Mouse (Mus musculus) neural tube, embryonic 12.5 days (tissue): ENCODE data around the gene Ppp1r16b. TPM values are rescaled to one million over a fixed set of nuclear protein-coding genes. Genes with fewer than 3 reads are reported as not detected.

Source experiments
- ATAC-seq: fragments of 200-750 bp; cut with Nextera tagmentation; 2 replicates; pipeline ENCODE4 v1.8.0; 2017; ENCODE audit warnings: low read depth, mild to moderate bottlenecking, moderate TSS enrichment, moderate library complexity; ENCODE audit not compliant: low FRiP score
- H3K27ac ChIP-seq: fragments of 300-500 bp; sonication (generic); 2 replicates; pipeline ENCODE4 v1.5.1; 2016
- H3K27me3 ChIP-seq: fragments of 300-500 bp; sonication (generic); replicated peaks from 2 replicates; pipeline ENCODE4 v1.6.1; 2016; ENCODE audit warnings: mild to moderate bottlenecking
- H3K36me3 ChIP-seq: fragments of 300-500 bp; sonication (generic); 2 replicates; pipeline ENCODE4 v1.6.1; 2016; ENCODE audit warnings: mild to moderate bottlenecking
- H3K4me1 ChIP-seq: fragments of 300-500 bp; sonication (generic); 2 replicates; pipeline ENCODE4 v1.6.1; 2016
- H3K4me2 ChIP-seq: fragments of 300-500 bp; sonication (generic); replicated peaks from 2 replicates; pipeline ENCODE4 v1.6.1; 2016; ENCODE audit warnings: mild to moderate bottlenecking
- H3K4me3 ChIP-seq: fragments of 300-500 bp; sonication (generic); 2 replicates; pipeline ENCODE4 v1.5.1; 2016
- H3K9ac ChIP-seq: fragments of 300-500 bp; sonication (generic); 2 replicates; pipeline ENCODE4 v1.6.1; 2016; ENCODE audit warnings: mild to moderate bottlenecking
- H3K9me3 ChIP-seq: fragments of 300-500 bp; sonication (generic); 2 replicates; pipeline ENCODE4 v1.6.1; 2016; ENCODE audit warnings: mild to moderate bottlenecking
- WGBS: fragments of 180-500 bp; shearing (Covaris S2); methylation state at CpG from one replicate; pipeline ENCODE4 v1.1.7; 2016; 5-methylcytosine and 5-hydroxymethylcytosine counted together
- microRNA counts: library from miRNA; unstranded; fragments of <30 nt; microRNA quantifications from one replicate; lab custom pipeline; 2017
- microRNA-seq: library from miRNA; unstranded; fragments of <30 nt; microRNA quantifications from one replicate; pipeline ENCODE4, GENCODE M21; 2017
- polyA plus RNA-seq: library from polyadenylated mRNA; unstranded; fragments of >200 nt; fragmentation: Nextera tagmentation; extraction: Ambion mirVana; gene quantifications from 2 replicates; pipeline ENCODE4 v1.2.1, GENCODE M21; 2016

The Ppp1r16b gene
- polyA plus RNA-seq, 1 experiment from 2014 or later = 4.5 TPM

DNA sequence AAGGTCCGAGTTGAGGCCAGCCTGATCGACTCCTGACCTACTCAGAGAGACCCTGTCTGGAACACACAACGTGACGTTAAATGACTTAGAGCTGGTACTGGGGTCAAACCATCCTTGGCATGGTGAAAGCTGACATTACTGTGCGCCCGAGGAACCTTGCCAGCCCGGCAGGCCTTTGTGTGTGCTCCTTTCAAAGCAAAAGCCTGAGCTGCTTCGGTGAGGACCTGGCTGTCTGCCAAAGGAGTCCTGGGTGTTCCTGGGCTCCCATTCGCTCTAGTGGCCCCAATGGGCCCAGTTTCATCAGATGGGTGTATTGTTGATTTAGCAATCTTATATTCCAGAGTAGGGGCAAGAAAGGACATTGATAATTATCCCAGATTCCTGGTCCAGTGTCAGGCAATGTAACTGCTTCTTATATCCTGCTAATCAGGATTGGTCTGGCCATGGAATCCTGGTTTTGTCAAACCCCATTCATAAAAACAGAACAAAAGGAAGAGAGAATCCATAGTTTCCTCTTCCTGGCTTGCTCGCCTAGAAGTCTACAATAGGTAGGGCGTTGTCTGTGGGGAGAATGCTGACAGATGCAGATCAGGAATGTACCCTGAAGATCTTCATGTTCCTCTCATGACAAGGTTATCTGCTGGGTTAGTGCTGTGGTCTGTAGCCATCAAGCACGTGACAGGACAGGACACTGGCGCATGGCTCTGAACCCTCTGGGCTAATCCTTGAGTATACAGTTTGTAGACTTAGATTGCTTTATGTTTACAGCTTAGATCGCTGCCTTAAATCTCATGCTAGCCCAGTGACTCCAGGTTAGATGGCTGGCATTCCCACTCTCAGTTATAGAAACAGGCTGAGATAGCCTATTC lies 122.0 kb downstream of the Ppp1r16b start:
- ATAC-seq = no peak
- 87% methylated on average over 14 of the region's 14 CpGs for WGBS
- Histone ChIP-seq H3K9me3 (no peaks in the 10 kb centered on the region), H3K36me3 (peaks cover 36% of the 10 kb centered on the region), H3K4me2 (no peak overlapping the region), H3K27ac (no peak overlapping the region), H3K27me3 (no peaks in the 10 kb centered on the region), H3K4me1 (peaks cover 6% of the 10 kb centered on the region; the same call in 1 of the 2 replicates), H3K9ac (no peak overlapping the region), H3K4me3 (no peak overlapping the region)

- peaks cover 8% of the 10 kb centered on the region for H3K4me1 ChIP-seq
- peak within 1 kb of the TSS; percentile 67 for H3K4me3 ChIP-seq
- peak within 1 kb of the TSS; percentile 64 for H3K9ac ChIP-seq
- H3K27ac ChIP-seq = peak within 1 kb of the TSS; percentile 50; the same call in 1 of the 2 replicates
- H3K4me2 ChIP-seq = peak within 1 kb of the TSS; percentile 63
- no peaks in the 10 kb centered on the region for H3K36me3 ChIP-seq
- WGBS = 0% methylated on average over 33 of the region's 33 CpGs
- H3K9me3 ChIP-seq = no peaks in the 10 kb centered on the region
- peak; percentile 100 for ATAC-seq
- H3K27me3 ChIP-seq = no peaks in the 10 kb centered on the region
Observed at GRCm38 (mm10) chr2:158794494-158795004, 129.4 kb downstream of the Ppp1r16b start, which contains the start of gene Dhx35. Gene Dhx35 (plus strand): TSS chr2:158794807.

DNA sequence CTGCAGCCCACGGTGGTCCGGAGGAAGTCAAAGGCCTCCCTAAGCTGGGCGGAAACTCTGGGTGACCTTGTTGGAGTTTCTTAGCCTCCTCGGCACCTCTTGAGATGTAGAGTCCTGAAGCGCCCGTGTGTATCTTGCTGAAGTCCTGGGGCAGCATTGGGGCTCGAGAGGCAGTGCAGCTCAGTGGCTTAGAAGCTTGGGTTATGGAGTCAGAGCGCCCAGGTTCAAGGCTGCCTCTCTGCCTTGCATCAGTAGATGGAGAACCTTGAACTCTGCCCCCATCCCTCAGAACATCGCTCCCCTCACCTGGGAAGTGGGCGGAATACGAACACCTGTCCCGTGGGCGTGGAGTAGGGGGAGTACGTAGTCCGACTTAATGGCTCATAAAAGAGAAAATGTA lies 129.8 kb downstream of the Ppp1r16b start:
- 0 out of 2 replicates have a peak, but pooled peaks cover 2% of the 10 kb centered on the region for H3K9me3 ChIP-seq
- no peak for ATAC-seq
- H3K4me2 ChIP-seq = peak overlapping the region; percentile 63
- H3K36me3 ChIP-seq = 0 out of 2 replicates have a peak, but pooled peaks cover 2% of the 10 kb centered on the region
- peak overlapping the region; percentile 64 for H3K9ac ChIP-seq
- H3K4me3 ChIP-seq = peak overlapping the region; percentile 67
- H3K27ac ChIP-seq = 0 out of 2 replicates have a peak overlapping the region, but pooled peaks have one; percentile 46
- WGBS = 11% methylated on average over 15 of the region's 15 CpGs
- peaks cover 8% of the 10 kb centered on the region for H3K4me1 ChIP-seq
- no peaks in the 10 kb centered on the region for H3K27me3 ChIP-seq

DNA sequence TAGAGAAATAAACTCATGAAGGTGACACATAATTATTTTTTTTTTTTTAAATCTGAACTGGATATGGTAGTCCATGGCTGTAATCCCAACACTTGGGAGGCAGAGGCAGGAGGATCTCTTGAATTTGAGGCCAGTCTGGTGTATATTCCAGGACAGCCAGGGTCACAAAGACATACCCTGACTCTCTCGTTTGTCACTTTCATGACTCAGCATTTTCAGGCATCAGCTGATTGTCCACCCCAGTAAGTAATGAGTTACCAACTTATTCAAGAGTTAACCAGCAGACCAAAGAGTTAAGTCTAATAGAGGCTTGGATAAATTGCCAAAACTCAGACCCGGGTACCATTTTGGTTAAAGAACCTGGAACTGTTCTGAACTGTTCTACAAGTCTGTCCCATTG lies 130.7 kb downstream of the Ppp1r16b start:
- H3K27me3 ChIP-seq = no peaks in the 10 kb centered on the region
- H3K27ac ChIP-seq = no peak overlapping the region
- 0 out of 2 replicates have a peak, but pooled peaks cover 6% of the 10 kb centered on the region for H3K36me3 ChIP-seq
- WGBS = 81% methylated on average over 2 of the region's 2 CpGs
- no peak overlapping the region for H3K4me2 ChIP-seq
- 0 out of 2 replicates have a peak, but pooled peaks cover 4% of the 10 kb centered on the region for H3K9me3 ChIP-seq
- ATAC-seq = no peak
- H3K4me3 ChIP-seq = no peak overlapping the region
- no peak overlapping the region for H3K9ac ChIP-seq
- peaks cover 8% of the 10 kb centered on the region for H3K4me1 ChIP-seq

- Histone ChIP-seq H3K4me3 (no peak overlapping the region), H3K27me3 (no peaks in the 10 kb centered on the region), H3K27ac (no peak overlapping the region), H3K9ac (no peak overlapping the region), H3K36me3 (peaks cover 23% of the 10 kb centered on the region), H3K9me3 (0 out of 2 replicates have a peak, but pooled peaks cover 4% of the 10 kb centered on the region), H3K4me2 (no peak overlapping the region), H3K4me1 (no peaks in the 10 kb centered on the region; the same call in 1 of the 2 replicates)
- 46% methylated on average over 4 of the region's 4 CpGs for WGBS
- no peak for ATAC-seq
Observed at GRCm38 (mm10) chr2:158799328-158799727, 134.1 kb downstream of the Ppp1r16b start.

DNA sequence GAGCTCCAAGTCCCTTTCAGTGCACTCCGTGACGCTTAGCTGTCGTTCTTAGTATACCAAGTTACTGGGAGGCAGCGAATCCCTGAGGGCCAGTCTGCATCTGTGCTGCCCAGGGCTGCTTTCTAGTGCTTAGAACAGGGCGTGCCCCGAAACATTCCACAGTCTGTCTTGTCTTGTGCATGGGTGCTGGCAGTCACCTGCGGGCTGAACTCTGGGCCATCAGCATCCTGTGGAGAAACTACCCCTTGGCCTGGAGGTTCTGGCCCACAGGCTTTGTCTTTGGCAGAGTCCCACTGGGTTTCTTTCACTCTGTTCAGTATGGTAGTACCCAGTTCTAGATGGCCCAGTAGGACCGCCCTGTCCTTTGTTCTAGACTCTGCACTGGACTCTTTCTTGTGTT lies 135.6 kb downstream of the Ppp1r16b start:
- Histone ChIP-seq H3K4me1 (no peaks in the 10 kb centered on the region), H3K36me3 (peaks cover 29% of the 10 kb centered on the region), H3K4me3 (no peak overlapping the region), H3K9me3 (0 out of 2 replicates have a peak, but pooled peaks cover 4% of the 10 kb centered on the region), H3K9ac (no peak overlapping the region), H3K27me3 (no peaks in the 10 kb centered on the region), H3K27ac (no peak overlapping the region), H3K4me2 (no peak overlapping the region)
- ATAC-seq = no peak
- WGBS = 94% methylated on average over 8 of the region's 8 CpGs

GRCm38 (mm10) chr2:158803575-158803974 lies 138.4 kb downstream of the Ppp1r16b start:
- ATAC-seq = no peak
- H3K4me2 ChIP-seq = no peak overlapping the region
- H3K27me3 ChIP-seq = no peaks in the 10 kb centered on the region
- H3K36me3 ChIP-seq = peaks cover 36% of the 10 kb centered on the region
- H3K4me3 ChIP-seq = no peak overlapping the region
- H3K9me3 ChIP-seq = 0 out of 2 replicates have a peak, but pooled peaks cover 4% of the 10 kb centered on the region
- H3K4me1 ChIP-seq = no peaks in the 10 kb centered on the region
- WGBS = 91% methylated on average over 8 of the region's 8 CpGs
- H3K9ac ChIP-seq = no peak overlapping the region
- H3K27ac ChIP-seq = no peak overlapping the region

- no peaks in the 10 kb centered on the region for H3K4me1 ChIP-seq
- H3K4me2 ChIP-seq = no peak overlapping the region
- H3K9me3 ChIP-seq = no peaks in the 10 kb centered on the region
- no peak overlapping the region for H3K4me3 ChIP-seq
- no peak overlapping the region for H3K9ac ChIP-seq
- H3K27ac ChIP-seq = no peak overlapping the region
- H3K36me3 ChIP-seq = peaks cover 32% of the 10 kb centered on the region
- no peaks in the 10 kb centered on the region for H3K27me3 ChIP-seq
- ATAC-seq = no peak
Observed at GRCm38 (mm10) chr2:158815686-158816085, 150.5 kb downstream of the Ppp1r16b start.

MicroRNA genes within 50 kb of the gene (microRNA counts, 519-probe panel; counts per million panel counts)
- microRNA mmu-miR-3474 (lab: Ali Mortazavi, UCI) = 342 counts per million, percentile 67 among the panel's probes with 10 or more counts

Small RNAs within 50 kb of the gene (microRNA-seq; reads per million reads assigned to microRNA genes)
- gene Gm26141 (not detected), gene Mir3474 (3.9 reads per million, percentile 11 among the genes with 10 or more reads in this experiment)

Other genes starting within 250 kb of the Ppp1r16b start
- gene Adig, start 162.8 kb upstream of the Ppp1r16b start, polyA plus RNA-seq = not detected in 2 replicates
- 0.25 and 0.52 TPM in 2 replicates for gene Arhgap40, start 152.6 kb upstream of the Ppp1r16b start, polyA plus RNA-seq
- 3.5 and 4.4 TPM in 2 replicates for gene Slc32a1, start 54.6 kb upstream of the Ppp1r16b start, polyA plus RNA-seq
- gene Actr5, start 40.5 kb upstream of the Ppp1r16b start, polyA plus RNA-seq = 20.3 and 20.5 TPM in 2 replicates
- 29.2 and 30.9 TPM in 2 replicates for gene Fam83d, start 102.7 kb downstream of the Ppp1r16b start, polyA plus RNA-seq
- 15.9 and 16.3 TPM in 2 replicates for gene Dhx35, start 129.4 kb downstream of the Ppp1r16b start, polyA plus RNA-seq